In genomic region chr1:124429583-124429982, GRCm38 (mm10) we compare ENCODE assay signal across 17 mouse cellular contexts.
"Had no signal": no experiment of that assay in that cellular context is flagged by ENCODE, and none has a peak within 500 bp of the region (broad histone marks: within the 10 kb centered on the region; RNA-seq: fewer than 3 reads in every experiment).

No protein-coding gene starts in this region.

- H3K27me3 ChIP-seq: midbrain, embryonic 12.5 days; neural tube, embryonic 13.5 days; neural tube, embryonic 15.5 days had no signal

- H3K4me1 ChIP-seq: midbrain, embryonic 10.5 days; midbrain, embryonic 12.5 days; neural tube, embryonic 13.5 days; neural tube, embryonic 15.5 days had no signal

- H3K9me3 ChIP-seq: midbrain, embryonic 10.5 days; midbrain, embryonic 12.5 days; neural tube, embryonic 15.5 days had no signal

- DNase-seq: lung, adult 18-20 months; lung, embryonic 14.5 days; lung, postnatal 10 days; lung, postnatal 4 days; right cerebral cortex, adult 18-20 months; right cerebral cortex, postnatal 25 days; right cerebral cortex, postnatal 4 days; spleen, adult 18-20 months; thymus, adult 18-20 months; thymus, postnatal 14 days; thymus, postnatal 36 days had no signal

- H3K9ac ChIP-seq: liver, embryonic 14.5 days; lung, embryonic 14.5 days; midbrain, embryonic 12.5 days; neural tube, embryonic 13.5 days; neural tube, embryonic 15.5 days had no signal

- H3K36me3 ChIP-seq: midbrain, embryonic 10.5 days; midbrain, embryonic 12.5 days; neural tube, embryonic 13.5 days; neural tube, embryonic 15.5 days had no signal

- H3K27ac ChIP-seq: liver, embryonic 14.5 days; midbrain, embryonic 10.5 days; midbrain, embryonic 12.5 days; neural tube, embryonic 13.5 days; neural tube, embryonic 15.5 days had no signal

- H3K4me2 ChIP-seq: lung, embryonic 14.5 days; midbrain, embryonic 12.5 days; neural tube, embryonic 13.5 days; neural tube, embryonic 15.5 days had no signal

- H3K4me3 ChIP-seq: midbrain, embryonic 10.5 days; midbrain, embryonic 12.5 days; myocyte; neural tube, embryonic 13.5 days; neural tube, embryonic 15.5 days had no signal
